Mouse (Mus musculus) forebrain, postnatal 0 days (tissue): ENCODE results near the gene Mob1a. TPM values are rescaled to one million over a fixed set of nuclear protein-coding genes. Genes with fewer than 3 reads are reported as not detected.

Experiments used
- ATAC-seq: fragments of 200-750 bp; cut with Nextera tagmentation; 2 replicates; pipeline ENCODE4 v1.8.0; 2017; ENCODE audit warnings: mild to moderate bottlenecking, moderate library complexity
- DNase-seq: peaks from one replicate; pipeline ENCODE4 v3.0.0-alpha.2; 2015
- H3K27ac ChIP-seq: fragments of 300-500 bp; sonication (generic); 2 replicates; pipeline ENCODE4 v1.5.1; 2014; ENCODE audit warnings: low read depth, mild to moderate bottlenecking, antibody characterized with exemption, low read length, moderate library complexity, mixed read lengths
- H3K27me3 ChIP-seq: fragments of 300-500 bp; sonication (generic); 2 replicates; pipeline ENCODE4 v1.6.1; 2014; ENCODE audit warnings: mild to moderate bottlenecking, low read length, mixed read lengths; ENCODE audit not compliant: insufficient read depth
- H3K36me3 ChIP-seq: fragments of 300-500 bp; sonication (generic); 2 replicates; pipeline ENCODE4 v1.6.1; 2014; ENCODE audit warnings: mild to moderate bottlenecking, moderate library complexity; ENCODE audit not compliant: insufficient read depth
- H3K4me1 ChIP-seq: fragments of 300-500 bp; sonication (generic); 2 replicates; pipeline ENCODE4 v1.6.1; 2014; ENCODE audit warnings: antibody characterized with exemption; ENCODE audit not compliant: insufficient read depth
- H3K4me2 ChIP-seq: fragments of 300-500 bp; sonication (generic); 2 replicates; pipeline ENCODE4 v1.6.1; 2014; ENCODE audit warnings: low read depth, mild to moderate bottlenecking, moderate library complexity
- H3K4me3 ChIP-seq: fragments of 300-500 bp; sonication (generic); 2 replicates; pipeline ENCODE4 v1.5.1; 2014; ENCODE audit warnings: low read depth, low read length, mixed read lengths
- H3K9ac ChIP-seq: fragments of 300-500 bp; sonication (generic); 2 replicates; pipeline ENCODE4 v1.6.1; 2014; ENCODE audit warnings: mild to moderate bottlenecking
- H3K9me3 ChIP-seq: fragments of 300-500 bp; sonication (generic); 2 replicates; pipeline ENCODE4 v1.6.1; 2016; ENCODE audit warnings: low read length
- CTCF ChIP-seq: sonication (generic); IDR thresholded peaks from 2 replicates; pipeline ENCODE4 v1.5.1; 2016; ENCODE audit warnings: antibody characterized with exemption, control low read depth, low read depth
- whole genome bisulfite sequencing: fragments of 180-500 bp; shearing (Covaris S2); extraction: QIAGEN DNeasy Blood & Tissue Kit; methylation state at CpG from one replicate; pipeline ENCODE4 v1.1.7; 2014; 5-methylcytosine and 5-hydroxymethylcytosine counted together
- polyA plus RNA-seq: library from polyadenylated mRNA; unstranded; fragments of >200 nt; fragmentation: Nextera tagmentation; extraction: Ambion mirVana; gene quantifications from 2 replicates; pipeline ENCODE4 v1.2.1, GENCODE M21; 2015
- total RNA-seq: library from RNA; depleted of rRNA; stranded (reverse); fragments of >200 nt; gene quantifications from 2 replicates; pipeline ENCODE4 v1.2.3, GENCODE M21; 2014

Gene Mob1a
- total and polyA plus RNA-seq, 2 experiments from 2014 or later: 9.5 to 31.0 TPM

DNA sequence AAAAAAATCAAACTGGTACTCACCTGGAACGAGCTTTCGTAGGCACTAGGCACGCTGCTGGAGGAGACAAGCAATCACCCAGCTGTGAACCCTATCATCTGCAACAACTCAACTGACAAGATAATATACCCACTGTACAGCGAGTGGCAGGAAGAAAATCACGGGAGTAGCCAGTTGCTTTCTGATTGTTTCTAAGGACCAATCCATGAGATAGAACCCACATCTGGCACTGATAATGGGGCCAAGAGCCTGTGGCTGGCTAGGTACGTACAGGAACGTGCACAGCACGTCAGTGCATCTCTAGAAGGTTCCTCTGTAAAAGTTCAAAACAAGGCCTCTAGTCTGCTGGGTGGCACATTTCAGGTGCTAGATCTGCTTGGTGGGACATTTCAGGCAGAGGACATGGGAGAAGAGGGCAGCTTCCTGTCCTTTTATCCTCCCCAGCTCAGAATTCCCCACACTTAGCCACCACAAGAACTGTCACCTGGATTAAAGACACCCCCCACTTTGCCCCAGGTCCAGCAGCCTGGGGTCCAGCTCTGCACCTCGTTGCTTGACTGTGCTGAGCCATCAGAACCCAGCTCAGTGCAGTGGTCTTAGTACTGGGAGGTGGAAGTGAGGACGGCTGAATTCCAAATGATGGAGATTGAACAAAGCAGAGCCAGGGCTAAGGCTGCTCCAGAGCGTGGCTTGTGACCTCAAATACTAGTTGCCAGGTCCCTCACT lies 35.9 kb downstream of the Mob1a start:
- Histone ChIP-seq H3K4me3 (no peak overlapping the region), H3K27ac (no peak overlapping the region), H3K4me1 (no peaks in the 10 kb centered on the region), H3K4me2 (no peak overlapping the region), H3K27me3 (no peaks in the 10 kb centered on the region), H3K9me3 (no peaks in the 10 kb centered on the region), H3K36me3 (peaks cover 37% of the 10 kb centered on the region), H3K9ac (no peak overlapping the region)
- 90% methylated on average over 11 of the region's 11 CpGs for WGBS
- no peak for ATAC-seq
- no peak for TF ChIP-seq CTCF
- no peak for DNase-seq

DNA sequence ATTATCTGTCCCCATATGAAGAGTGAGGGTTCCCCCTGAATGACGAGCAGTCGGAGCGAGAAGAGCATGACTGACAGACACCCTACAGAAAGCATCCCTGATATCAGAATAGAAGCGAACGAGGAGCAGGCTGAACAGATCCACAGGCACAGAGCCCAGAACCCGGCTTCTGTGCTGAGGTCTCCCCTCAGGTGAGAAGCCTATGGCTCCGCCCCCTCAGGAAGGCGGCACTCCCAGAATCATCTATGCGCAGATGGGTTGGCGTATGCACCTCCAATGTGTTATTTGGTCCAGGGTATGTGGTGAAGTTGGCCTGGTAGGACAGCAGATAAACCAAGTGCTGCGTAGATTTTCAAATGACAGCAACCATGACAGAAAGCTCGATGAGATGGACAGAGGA lies 37.3 kb downstream of the Mob1a start:
- Histone ChIP-seq H3K4me2 (no peak overlapping the region), H3K36me3 (peaks cover 49% of the 10 kb centered on the region), H3K4me1 (no peaks in the 10 kb centered on the region), H3K9ac (no peak overlapping the region), H3K9me3 (no peaks in the 10 kb centered on the region), H3K27ac (no peak overlapping the region), H3K27me3 (no peaks in the 10 kb centered on the region), H3K4me3 (no peak overlapping the region)
- TF ChIP-seq CTCF: no peak
- 88% methylated on average over 12 of the region's 12 CpGs for WGBS
- no peak for ATAC-seq
- no peak for DNase-seq

DNA sequence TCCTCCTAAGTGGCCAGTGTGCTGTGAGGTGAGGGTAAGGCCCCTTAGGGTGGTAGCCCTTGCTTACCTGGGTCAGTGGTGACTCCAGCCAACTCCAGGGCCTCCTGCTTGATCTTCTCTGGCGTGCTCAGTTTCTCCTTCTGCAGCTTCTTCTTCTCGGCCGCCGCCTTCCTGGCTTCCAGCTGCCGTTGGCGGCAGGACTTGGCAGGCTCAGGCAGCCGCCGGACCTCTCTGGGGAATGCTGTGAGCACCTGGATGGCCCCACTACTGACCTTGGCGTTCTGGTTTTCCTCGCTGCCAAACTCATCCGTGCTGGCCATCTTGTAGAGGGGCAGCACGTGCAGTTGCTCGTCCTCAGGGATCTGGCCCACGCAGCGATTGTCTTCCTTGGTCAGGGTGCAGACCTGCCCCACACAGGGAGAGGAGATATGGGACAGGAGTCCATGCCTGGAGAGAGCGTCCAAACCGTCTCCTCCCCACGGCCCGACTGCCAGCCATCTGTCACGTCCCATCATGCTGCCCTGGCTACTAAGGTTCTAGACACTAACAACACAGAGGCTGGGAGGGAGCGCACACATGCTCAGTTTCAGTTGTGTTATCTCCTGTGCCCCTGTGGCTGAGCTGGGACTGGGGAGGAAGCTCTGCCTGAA lies 44.6 kb downstream of the Mob1a start:
- Histone ChIP-seq H3K4me2 (no peak overlapping the region), H3K4me1 (no peaks in the 10 kb centered on the region), H3K27ac (no peak overlapping the region), H3K27me3 (no peaks in the 10 kb centered on the region), H3K36me3 (peaks cover 91% of the 10 kb centered on the region), H3K9ac (no peak overlapping the region), H3K9me3 (no peaks in the 10 kb centered on the region), H3K4me3 (no peak overlapping the region)
- ATAC-seq (no peak), DNase-seq (no peak)
- no peak for TF ChIP-seq CTCF
- WGBS: 91% methylated on average over 21 of the region's 21 CpGs

DNA sequence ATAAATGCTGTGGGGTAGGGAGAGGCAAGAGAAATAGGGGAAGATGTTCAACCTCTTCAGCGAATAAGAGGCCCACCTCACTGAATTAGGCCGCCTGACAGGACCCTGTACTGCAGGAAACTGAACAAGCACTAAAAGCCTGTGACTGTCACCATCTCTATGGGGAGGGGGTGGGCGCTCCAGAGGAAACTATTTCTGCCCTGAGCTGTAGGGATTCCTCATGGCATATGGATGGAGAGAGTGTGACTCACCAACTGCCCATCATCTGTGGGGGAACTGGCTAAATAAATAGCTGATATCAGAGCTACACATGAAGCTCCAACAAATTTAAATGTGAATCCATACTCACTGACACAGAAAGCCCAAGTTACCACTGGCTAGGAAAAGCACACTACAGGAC lies 45.5 kb downstream of the Mob1a start:
- Histone ChIP-seq H3K9ac (no peak overlapping the region), H3K27me3 (no peaks in the 10 kb centered on the region), H3K4me2 (no peak overlapping the region), H3K27ac (no peak overlapping the region), H3K9me3 (no peaks in the 10 kb centered on the region), H3K4me3 (no peak overlapping the region), H3K36me3 (peaks cover 96% of the 10 kb centered on the region), H3K4me1 (no peaks in the 10 kb centered on the region)
- TF ChIP-seq CTCF: no peak
- ATAC-seq (no peak), DNase-seq (no peak)
- 94% methylated on average over 3 of the region's 3 CpGs for WGBS

DNA sequence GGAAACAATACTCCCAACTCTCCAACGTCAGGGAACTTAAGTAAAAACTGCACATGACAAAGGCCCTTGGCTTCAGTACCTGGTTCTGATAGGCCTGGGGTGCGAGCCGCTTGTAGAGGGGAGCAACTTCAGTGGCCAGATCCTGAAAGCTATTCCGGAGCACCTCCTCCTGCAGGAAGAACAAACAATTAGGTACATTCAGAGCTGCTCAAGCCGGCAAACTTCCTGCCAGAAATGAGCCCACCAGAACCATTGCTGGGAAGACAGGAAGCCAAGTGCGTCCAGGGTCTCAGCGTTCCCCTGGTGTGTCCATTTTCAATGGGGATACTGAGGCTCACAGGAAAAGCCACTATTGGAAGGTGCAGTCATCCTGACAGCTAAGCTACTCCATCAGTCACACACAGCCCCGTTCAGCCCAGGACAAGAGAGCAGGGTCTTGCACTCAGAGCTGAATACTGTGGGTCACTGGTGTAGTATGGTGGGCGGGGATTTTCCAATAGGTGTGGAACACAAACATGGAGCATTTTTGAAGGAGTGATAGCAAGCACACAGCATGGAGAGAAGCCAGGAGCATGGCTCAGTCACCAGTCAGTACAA lies 48.0 kb downstream of the Mob1a start:
- ATAC-seq: no peak
- no peak overlapping the region for H3K4me3 ChIP-seq
- TF ChIP-seq CTCF: no peak
- H3K9me3 ChIP-seq: no peaks in the 10 kb centered on the region
- no peak overlapping the region for H3K9ac ChIP-seq
- WGBS: 87% methylated on average over 9 of the region's 9 CpGs
- H3K4me2 ChIP-seq: no peak overlapping the region
- peaks cover 98% of the 10 kb centered on the region for H3K36me3 ChIP-seq
- H3K4me1 ChIP-seq: no peaks in the 10 kb centered on the region
- no peaks in the 10 kb centered on the region for H3K27me3 ChIP-seq
- no peak overlapping the region for H3K27ac ChIP-seq
- no peak for DNase-seq

DNA sequence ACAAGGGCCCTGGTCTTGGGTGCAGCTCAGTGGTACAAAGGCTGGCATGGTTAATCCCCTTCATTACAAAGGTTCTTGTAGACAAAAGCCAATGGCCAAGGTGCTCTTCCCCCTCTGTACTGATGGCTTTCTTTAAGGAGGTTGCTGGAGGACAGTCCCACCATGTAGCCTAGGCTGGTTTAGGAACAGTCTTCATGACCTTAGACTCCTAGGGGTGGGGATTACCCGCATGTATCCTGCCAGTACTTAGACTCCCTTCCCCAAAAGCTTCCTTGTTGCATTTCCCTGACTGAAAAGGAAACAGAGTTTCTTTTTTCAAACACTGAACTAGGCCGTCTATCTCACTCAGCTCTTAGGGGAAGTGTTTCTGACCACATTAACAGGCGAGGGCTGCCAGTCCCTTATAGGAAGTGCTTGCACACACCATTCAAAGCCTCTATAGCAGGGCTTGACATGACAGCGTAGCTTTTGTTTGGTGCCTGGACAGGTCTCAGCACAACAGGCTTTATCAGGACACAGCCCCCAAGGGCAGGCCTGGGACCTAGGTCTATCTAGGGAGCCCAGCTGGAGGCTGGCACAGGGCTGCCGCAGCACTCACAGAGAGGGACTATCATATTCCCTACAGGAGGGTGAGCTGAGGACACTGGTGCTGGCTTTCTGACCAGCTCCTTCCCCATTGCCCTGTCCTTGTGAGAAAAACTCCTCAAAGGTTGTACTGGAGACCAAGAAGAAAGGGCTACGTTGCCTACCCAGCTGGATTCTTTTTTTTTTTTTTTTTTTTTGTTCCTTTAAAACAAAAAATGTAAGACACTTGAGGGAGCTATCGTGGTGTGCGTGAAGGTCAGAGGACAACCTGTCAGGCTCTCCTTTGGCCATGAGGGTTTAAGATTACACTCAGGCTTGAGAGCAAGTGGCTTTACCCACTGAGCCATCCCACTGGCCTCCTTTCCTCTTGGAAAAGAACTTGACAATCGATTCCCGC lies 56.0 kb downstream of the Mob1a start:
- no peak for TF ChIP-seq CTCF
- Histone ChIP-seq H3K36me3 (peaks cover 67% of the 10 kb centered on the region), H3K9me3 (no peaks in the 10 kb centered on the region), H3K27ac (no peak overlapping the region), H3K4me1 (no peaks in the 10 kb centered on the region), H3K4me3 (no peak overlapping the region), H3K27me3 (no peaks in the 10 kb centered on the region), H3K9ac (no peak overlapping the region), H3K4me2 (no peak overlapping the region)
- no peak for DNase-seq
- no peak for ATAC-seq
- WGBS: 82% methylated on average over 10 of the region's 10 CpGs
